Mouse (Mus musculus) MEL (cell line): ENCODE results near the gene Gstm2. TPM values are rescaled to one million over a fixed set of nuclear protein-coding genes. Genes with fewer than 3 reads are reported as not detected.
A peak's percentile ranks its signal among the peaks of the same experiment; 100 is the strongest.
"Not testable (repeated sequence)": the region's sequence is repeated elsewhere in the genome, so short reads cannot be mapped to it uniquely, and the experiment has no call there.

Experiments
- DNase-seq: peaks from one replicate; pipeline ENCODE4 v3.0.0; 2011; ENCODE audit warnings: low read depth, low spot score
- H3K27ac ChIP-seq: 2 replicates; pipeline ENCODE4 v1.5.1; 2012; ENCODE audit warnings: low read depth, mild to moderate bottlenecking, control low read depth, low read length, moderate library complexity; ENCODE audit not compliant: control insufficient read depth
- H3K27me3 ChIP-seq, 2 experiments: fragments of 150-350 bp in 1 of 2; sonication (generic) in 1 of 2; 2 replicates each; pipeline ENCODE4 v1.6.1; 2012; ENCODE audit warnings: low read length in 2 of 2, mild to moderate bottlenecking in 2 of 2, improper control_type of control experiment in 1 of 2, moderate library complexity in 1 of 2; ENCODE audit not compliant: insufficient read depth in 2 of 2, control insufficient read depth in 1 of 2
- H3K36me3 ChIP-seq, 2 experiments: 2 replicates each; pipeline ENCODE4 v1.6.1; 2012 to 2014; ENCODE audit warnings: low read length in 2 of 2, improper control_type of control experiment in 1 of 2, inconsistent platforms in 1 of 2, mild to moderate bottlenecking in 1 of 2; ENCODE audit not compliant: insufficient read depth in 2 of 2, control insufficient read depth in 1 of 2
- H3K4me1 ChIP-seq, 2 experiments: fragments of 150-350 bp in 1 of 2; sonication (generic) in 1 of 2; 2 replicates each; pipeline ENCODE4 v1.6.1; 2012; ENCODE audit warnings: low read length in 2 of 2, improper control_type of control experiment in 1 of 2, mild to moderate bottlenecking in 1 of 2; ENCODE audit not compliant: insufficient read depth in 2 of 2, control insufficient read depth in 1 of 2
- H3K4me3 ChIP-seq, 2 experiments: fragments of 150-350 bp in 1 of 2; sonication (generic) in 1 of 2; 2 replicates each; pipeline ENCODE4 v1.5.1; 2012; ENCODE audit warnings: low read depth in 2 of 2, low read length in 2 of 2, mild to moderate bottlenecking in 2 of 2, moderate library complexity in 2 of 2, control low read depth in 1 of 2, improper control_type of control experiment in 1 of 2; ENCODE audit not compliant: control insufficient read depth in 1 of 2, insufficient read depth in 1 of 2
- H3K79me2 ChIP-seq: 2 replicates; pipeline ENCODE4 v1.6.1; 2012; ENCODE audit warnings: mild to moderate bottlenecking, low read length, moderate library complexity; ENCODE audit not compliant: control insufficient read depth, poor library complexity, insufficient read depth
- H3K9ac ChIP-seq: 2 replicates; pipeline ENCODE4 v1.6.1; 2012; ENCODE audit warnings: low read depth, mild to moderate bottlenecking, control low read depth, low read length, moderate library complexity; ENCODE audit not compliant: control insufficient read depth, poor library complexity, severe bottlenecking
- H3K9me3 ChIP-seq: fragments of 150-350 bp; sonication (generic); replicated peaks from 2 replicates; pipeline ENCODE4 v1.6.1; 2012; ENCODE audit warnings: mild to moderate bottlenecking, low read length, improper control_type of control experiment, moderate library complexity; ENCODE audit not compliant: insufficient read depth
- CHD1 ChIP-seq: IDR thresholded peaks from 2 replicates; pipeline ENCODE4 v1.6.1; 2012; ENCODE audit warnings: low read depth, mild to moderate bottlenecking, inconsistent platforms, low read length, improper control_type of control experiment
- CHD2 ChIP-seq: IDR thresholded peaks from 2 replicates; pipeline ENCODE4 v1.6.1; 2011; ENCODE audit warnings: low read length, improper control_type of control experiment
- CTCF ChIP-seq, 3 experiments: IDR thresholded peaks in 2 of 3; conservative IDR thresholded peaks in 1 of 3; 2 replicates each; pipeline ENCODE4 v1.5.1; 2011 to 2012; ENCODE audit warnings: low read length in 3 of 3, low read depth in 2 of 3, mild to moderate bottlenecking in 2 of 3, improper control_type of control experiment in 1 of 3, inconsistent platforms in 1 of 3, mixed read lengths in 1 of 3, moderate library complexity in 1 of 3; ENCODE audit not compliant: control insufficient read depth in 1 of 3, insufficient read depth in 1 of 3, poor library complexity in 1 of 3, severe bottlenecking in 1 of 3
- E2F4 ChIP-seq: IDR thresholded peaks from 2 replicates; pipeline ENCODE4 v1.6.1; 2011; ENCODE audit warnings: low read depth, low read length, improper control_type of control experiment, borderline replicate concordance
- ELF1 ChIP-seq: IDR thresholded peaks from 2 replicates; pipeline ENCODE4 v1.6.1; 2014; ENCODE audit warnings: low read depth, mild to moderate bottlenecking, inconsistent platforms, low read length, improper control_type of control experiment, moderate library complexity
- EP300 ChIP-seq, 2 experiments: IDR thresholded peaks; 2 replicates each; pipeline ENCODE4 v1.6.1; 2011; ENCODE audit warnings: improper control_type of control experiment in 2 of 2, low read length in 2 of 2, low read depth in 1 of 2, mild to moderate bottlenecking in 1 of 2
- ETS1 ChIP-seq: IDR thresholded peaks from 2 replicates; pipeline ENCODE4 v1.6.1; 2012; ENCODE audit warnings: low read depth, mild to moderate bottlenecking, inconsistent platforms, low read length, improper control_type of control experiment, moderate library complexity
- GABPA ChIP-seq: IDR thresholded peaks from 2 replicates; pipeline ENCODE4 v1.6.1; 2012; ENCODE audit warnings: low read depth, mild to moderate bottlenecking, inconsistent platforms, low read length, improper control_type of control experiment, moderate library complexity
- HCFC1 ChIP-seq: IDR thresholded peaks from 2 replicates; pipeline ENCODE4 v1.6.1; 2012; ENCODE audit warnings: low read depth, mild to moderate bottlenecking, inconsistent platforms, low read length, improper control_type of control experiment, moderate library complexity
- JUND ChIP-seq: IDR thresholded peaks from 2 replicates; pipeline ENCODE4 v1.6.1; 2011; ENCODE audit warnings: low read depth, mild to moderate bottlenecking, improper control_type of control experiment, low read length
- MAFK ChIP-seq: IDR thresholded peaks from 2 replicates; pipeline ENCODE4 v1.6.1; 2011; ENCODE audit warnings: low read depth, mild to moderate bottlenecking, low read length, improper control_type of control experiment, borderline replicate concordance
- SIN3A ChIP-seq: IDR thresholded peaks from 2 replicates; pipeline ENCODE4 v1.6.1; 2012; ENCODE audit warnings: low read length, improper control_type of control experiment, inconsistent platforms
- ZC3H11A ChIP-seq: IDR thresholded peaks from 2 replicates; pipeline ENCODE4 v1.6.1; 2012; ENCODE audit warnings: low read depth, mild to moderate bottlenecking, inconsistent platforms, low read length, improper control_type of control experiment
- ZNF384 ChIP-seq: IDR thresholded peaks from 2 replicates; pipeline ENCODE4 v1.6.1; 2012; ENCODE audit warnings: low read depth, mild to moderate bottlenecking, inconsistent platforms, low read length, improper control_type of control experiment
- polyA plus RNA-seq, 2 experiments: library from polyadenylated mRNA; stranded (reverse) in 1 of 2; unstranded in 1 of 2; fragments of >175 nt in 1 of 2; fragments of >200 nt in 1 of 2; gene quantifications; 2 replicates each; pipeline versions ENCODE4 v1.2.1 to v1.2.4; 2012; ENCODE audit warnings: low replicate concordance in 2 of 2, low read depth in 1 of 2; ENCODE audit not compliant: insufficient read length in 2 of 2, insufficient read depth in 1 of 2, missing spikeins in 1 of 2
- total RNA-seq: library from RNA; depleted of rRNA; stranded (reverse); fragments of 300-350 nt; gene quantifications from 2 replicates; pipeline ENCODE4 v1.2.3, GENCODE M21; 2012

Gene Gstm2
- total and polyA plus RNA-seq, 3 experiments = not detected

DNA sequence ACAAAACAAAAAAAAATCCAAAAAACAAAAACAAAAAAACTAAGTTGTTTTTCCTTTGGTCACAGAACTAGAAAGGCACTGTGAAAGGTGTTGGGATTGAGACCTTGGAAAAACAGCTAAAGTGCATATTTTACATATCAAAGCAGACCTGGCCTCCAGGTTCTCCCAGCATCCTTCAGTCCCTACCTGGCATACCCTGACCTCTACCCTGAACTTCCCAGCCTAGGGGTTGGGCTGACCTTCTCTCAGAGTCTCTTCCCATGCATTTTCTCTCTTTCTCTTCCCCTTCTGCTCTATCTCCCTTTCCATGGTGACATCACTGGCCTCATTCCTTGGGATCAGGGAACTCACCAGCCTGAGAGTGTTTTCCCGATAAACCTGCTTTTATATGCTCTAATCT, 20.7 kb downstream of the Gstm2 start:
- H3K27ac ChIP-seq = no peak overlapping the region
- no peak overlapping the region for H3K9ac ChIP-seq
- H3K4me1 ChIP-seq = peaks cover 3 to 17% of the 10 kb centered on the region in 2 experiments; a peak in 3 of 4 replicates
- no peaks in the 10 kb centered on the region for H3K79me2 ChIP-seq
- no peak overlapping the region for H3K4me3 ChIP-seq
- H3K36me3 ChIP-seq = peaks cover 0 to 14% of the 10 kb centered on the region in 2 experiments; a peak in 2 of 4 replicates
- no peaks in the 10 kb centered on the region for H3K9me3 ChIP-seq
- H3K27me3 ChIP-seq = peaks cover 0 to 9% of the 10 kb centered on the region in 2 experiments; a peak in 3 of 4 replicates
- TF ChIP-seq HCFC1 = no peak
- TF ChIP-seq CHD2 = no peak
- no peak for TF ChIP-seq E2F4
- no peak for TF ChIP-seq CHD1
- DNase-seq = no peak

DNA sequence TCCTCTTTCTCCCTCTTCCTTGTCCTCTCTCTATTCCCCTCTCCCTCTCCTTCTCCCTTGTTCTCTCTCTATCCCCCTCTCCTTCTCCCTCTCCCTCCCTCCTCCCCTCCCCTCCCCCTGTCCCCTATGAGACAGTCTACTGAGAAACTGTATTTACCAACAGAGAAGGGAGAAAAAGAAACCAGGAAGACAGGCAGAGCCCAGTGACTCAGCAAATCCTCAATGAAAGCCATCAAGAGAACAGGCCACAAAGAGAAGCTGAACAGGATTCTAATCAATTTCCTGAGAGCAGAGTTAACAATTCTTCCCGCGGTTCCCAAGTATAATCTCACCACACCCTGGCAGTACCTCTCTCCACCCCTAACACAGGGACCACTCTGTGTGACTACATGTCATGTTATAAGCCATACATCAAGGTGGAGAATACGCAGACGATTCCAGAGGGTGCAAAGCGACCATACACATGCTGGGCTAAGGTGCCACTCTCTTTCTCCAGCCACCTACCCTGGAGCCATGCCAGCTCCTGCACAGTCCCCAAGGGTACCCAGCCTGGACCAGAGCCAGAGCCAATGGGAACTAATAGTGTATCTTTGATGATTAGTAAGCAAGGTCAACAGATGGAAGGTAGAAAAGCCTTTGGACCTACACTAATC, 21.5 kb downstream of the Gstm2 start:
- Histone ChIP-seq H3K9ac (peak overlapping the region; percentile 24; the same call in 1 of the 2 replicates), H3K4me3 (peak overlapping the region in 1 of 2 experiments; percentile 4; a peak in 1 of 4 replicates), H3K9me3 (no peaks in the 10 kb centered on the region), H3K27me3 (peaks cover 0 to 2% of the 10 kb centered on the region in 2 experiments; a peak in 2 of 4 replicates), H3K27ac (peak overlapping the region; percentile 9; the same call in 1 of the 2 replicates), H3K36me3 (peaks cover 0 to 14% of the 10 kb centered on the region in 2 experiments; a peak in 2 of 4 replicates), H3K4me1 (peaks cover 3 to 17% of the 10 kb centered on the region in 2 experiments; a peak in 3 of 4 replicates), H3K79me2 (no peaks in the 10 kb centered on the region)
- TF ChIP-seq ETS1 = peak; percentile 44; the same call in 1 of the 2 replicates
- TF ChIP-seq GABPA = peak; percentile 77
- TF ChIP-seq ZC3H11A = no peak
- TF ChIP-seq CTCF (IDR thresholded peaks at IDR 0.05 in 2 of 3, conservative IDR thresholded peaks at IDR 0.05 in 1 of 3; ENCODE audit: control insufficient read depth in 1 of 3, insufficient read depth in 1 of 3, low read depth in 2 of 3, low read length in 3 of 3, poor library complexity in 1 of 3, severe bottlenecking in 1 of 3) = no peak
- TF ChIP-seq MAFK = peak; percentile 56; the same call in 1 of the 2 replicates
- peak; percentile 69 for TF ChIP-seq ELF1
- DNase-seq = peak; percentile 69

DNA sequence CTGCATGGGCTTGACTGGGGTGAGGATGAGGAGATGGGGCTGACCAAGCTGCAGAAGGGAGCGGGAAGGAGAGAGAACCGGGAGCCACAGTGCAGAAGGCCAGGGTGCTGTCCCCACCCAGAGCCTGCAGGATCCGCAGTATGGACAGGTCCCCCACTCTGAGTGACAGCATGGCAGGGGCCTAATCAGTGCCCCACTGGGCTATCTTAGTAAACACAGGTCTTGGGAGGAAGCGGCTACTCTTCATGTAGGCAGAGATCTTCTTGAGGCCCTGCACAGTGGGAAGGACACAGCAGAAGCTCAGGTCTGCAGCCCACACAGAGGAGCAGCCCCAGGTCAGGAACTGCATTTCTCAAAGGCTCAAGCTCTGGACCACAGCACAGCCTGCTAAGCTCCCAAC, 22.2 kb downstream of the Gstm2 start:
- H3K36me3 ChIP-seq = peaks cover 0 to 14% of the 10 kb centered on the region in 2 experiments; a peak in 2 of 4 replicates
- no peak overlapping the region for H3K27ac ChIP-seq
- H3K4me3 ChIP-seq = no peak overlapping the region
- TF ChIP-seq HCFC1 = no peak
- no peak for TF ChIP-seq SIN3A
- TF ChIP-seq EP300 (IDR thresholded peaks at IDR 0.05; ENCODE audit: low read depth in 1 of 2, low read length in 2 of 2) = 0 out of 4 replicates have a peak, but pooled peaks of 1 of the 2 experiments have one; percentile 15
- TF ChIP-seq ETS1 = no peak
- TF ChIP-seq JUND = no peak
- no peak for TF ChIP-seq ZNF384
- DNase-seq = peak; percentile 31
- no peaks in the 10 kb centered on the region for H3K9me3 ChIP-seq
- no peaks in the 10 kb centered on the region for H3K79me2 ChIP-seq
- peaks cover 2% of the 10 kb centered on the region in 2 experiments; a peak in 3 of 4 replicates for H3K27me3 ChIP-seq
- no peak overlapping the region for H3K9ac ChIP-seq
- peaks cover 3 to 17% of the 10 kb centered on the region in 2 experiments; a peak in 3 of 4 replicates for H3K4me1 ChIP-seq

- not testable (repeated sequence) for H3K27ac ChIP-seq, H3K9ac ChIP-seq, H3K4me1 ChIP-seq, H3K79me2 ChIP-seq, DNase-seq, H3K36me3 ChIP-seq, H3K4me3 ChIP-seq, H3K9me3 ChIP-seq, H3K27me3 ChIP-seq
Measured at GRCm38 (mm10) chr3:107955260-107955659, 31.0 kb downstream of the Gstm2 start.
